Mouse (Mus musculus) thymus, postnatal 4 days (tissue): ENCODE results near the gene Metap1d.

Experiments used
- DNase-seq: peaks from one replicate; pipeline ENCODE4 v3.0.0; 2021

Gene Metap1d

GRCm38 (mm10) chr2:71475760-71476159 is 22.7 kb downstream of the Metap1d start:
- no peak for DNase-seq

DNA sequence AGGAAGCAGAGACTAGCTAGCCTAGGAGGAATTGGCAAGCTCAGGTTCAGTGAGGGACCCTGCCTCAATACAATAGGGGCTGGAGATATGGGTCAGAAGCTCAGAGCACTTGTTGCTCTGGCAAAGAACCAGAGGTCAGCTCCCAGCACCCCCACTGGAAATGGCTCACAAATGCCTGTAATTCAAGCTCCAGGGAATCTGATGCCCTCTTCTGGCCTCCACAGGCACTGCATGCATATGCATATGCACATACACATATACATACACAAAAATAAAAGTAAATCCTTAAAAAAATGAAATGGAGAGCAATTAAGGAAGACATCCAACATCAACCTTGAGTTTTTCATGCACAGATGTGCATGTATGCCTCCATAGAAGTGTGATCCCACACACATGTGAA is 24.7 kb downstream of the Metap1d start:
- DNase-seq, result peak; percentile 21

- no peak for DNase-seq
These were observed 26.8 kb downstream of the Metap1d start for GRCm38 (mm10) chr2:71479917-71480316.

- DNase-seq, result no peak
These were observed 28.7 kb downstream of the Metap1d start for GRCm38 (mm10) chr2:71481825-71482224.

GRCm38 (mm10) chr2:71483046-71483716 is 30.1 kb downstream of the Metap1d start:
- DNase-seq, result no peak

DNA sequence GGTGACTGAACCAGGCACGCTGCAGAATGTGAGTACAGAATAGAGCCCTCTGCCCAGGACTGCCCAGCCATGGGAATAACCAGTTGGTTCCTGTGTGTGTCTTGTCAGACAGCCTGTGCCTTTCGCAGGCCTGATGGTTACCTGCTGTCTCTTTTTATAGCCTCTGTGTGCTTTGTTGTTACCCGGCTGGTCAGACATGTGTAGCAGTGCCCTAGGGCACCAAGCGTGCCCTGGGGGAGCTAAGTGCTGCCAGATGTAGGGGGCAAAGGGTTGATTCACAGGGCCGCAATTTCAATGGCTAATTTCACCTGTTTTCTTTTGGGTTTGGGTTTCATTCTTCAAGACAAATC is 30.6 kb downstream of the Metap1d start:
- no peak for DNase-seq

DNA sequence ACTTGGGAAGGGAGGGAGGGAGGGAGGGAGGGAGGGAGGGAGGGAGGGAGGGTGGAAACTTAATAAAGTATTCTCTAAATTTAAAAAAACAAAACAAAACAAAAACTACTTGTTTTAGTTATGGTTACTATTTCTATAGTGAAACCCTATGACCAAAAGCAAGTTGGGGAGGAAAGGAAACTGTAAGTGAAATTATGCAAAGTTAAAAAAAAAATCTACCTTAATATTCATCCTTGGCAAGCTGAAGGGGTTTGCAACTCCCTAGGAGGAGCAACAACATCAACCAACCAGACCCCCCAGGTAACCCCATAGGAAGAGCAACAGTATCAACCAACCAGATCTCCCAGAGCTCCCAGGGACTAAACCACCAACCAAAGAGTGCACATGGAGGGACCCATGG is 38.2 kb downstream of the Metap1d start:
- DNase-seq, result no peak

DNA sequence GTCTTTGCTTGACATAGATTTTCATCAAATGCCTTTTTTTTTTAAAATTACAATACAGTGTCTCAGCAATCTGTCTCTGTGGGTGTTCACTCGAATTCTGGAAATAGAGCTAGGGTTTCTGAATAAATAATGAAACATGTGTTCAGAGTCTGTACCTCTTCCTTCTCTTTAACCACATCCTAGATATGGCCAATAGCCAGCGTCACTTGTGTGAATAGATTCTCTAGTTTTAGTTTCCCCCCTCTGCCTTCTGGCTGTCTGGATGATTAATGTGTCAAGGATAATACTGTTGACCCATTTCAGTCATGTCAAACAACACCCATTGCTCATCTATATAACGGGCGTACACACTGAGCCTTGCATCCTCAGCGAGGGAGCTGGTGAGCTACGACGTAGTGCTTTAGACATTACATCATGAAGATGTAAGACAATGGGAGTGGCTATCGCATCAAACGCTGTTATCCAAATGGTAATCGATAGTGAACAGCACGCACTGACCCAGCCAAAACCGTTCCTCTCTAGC is 40.1 kb downstream of the Metap1d start:
- DNase-seq, result no peak

- DNase-seq, result no peak
These were observed 41.4 kb downstream of the Metap1d start for GRCm38 (mm10) chr2:71494503-71494902.

DNA sequence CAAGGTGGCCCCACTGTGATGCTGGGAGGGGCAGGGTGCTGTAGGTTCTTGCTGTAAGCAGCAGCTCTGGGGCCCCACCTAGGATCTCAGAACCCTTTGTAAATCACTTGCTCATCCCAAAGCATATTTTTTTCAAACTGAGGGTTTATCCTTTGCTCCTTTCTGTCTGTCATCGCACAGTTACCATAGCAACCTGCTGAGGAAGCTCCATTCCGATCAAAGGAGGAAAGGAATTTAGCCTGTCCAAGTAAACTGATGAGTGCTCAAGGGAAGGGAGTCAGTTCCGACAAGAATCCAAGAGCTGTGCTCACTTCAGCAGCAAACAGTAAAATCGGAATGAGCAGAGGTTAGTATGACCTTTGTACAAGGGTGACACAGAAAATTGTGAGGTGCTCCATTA is 41.9 kb downstream of the Metap1d start:
- DNase-seq, result no peak

DNA sequence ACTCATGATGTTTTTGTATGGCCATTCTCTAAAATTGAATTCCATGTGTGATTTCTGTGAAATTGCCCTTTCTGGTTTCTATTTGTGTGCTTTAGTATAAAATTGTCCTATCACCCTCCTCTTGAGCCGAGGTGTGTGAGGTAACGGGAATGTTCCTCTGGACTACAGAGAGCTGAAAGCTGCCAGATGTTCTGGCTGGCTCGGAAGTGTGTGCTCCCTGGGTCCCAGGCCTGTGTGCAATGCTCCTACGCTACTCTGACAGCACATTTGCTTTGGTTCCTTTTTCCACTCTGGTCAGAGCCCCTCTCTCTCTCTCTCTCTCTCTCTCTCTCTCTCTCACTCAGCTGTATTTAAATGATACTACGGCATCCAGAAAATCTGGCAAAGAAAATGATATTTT is 44.1 kb downstream of the Metap1d start:
- DNase-seq, result no peak

DNA sequence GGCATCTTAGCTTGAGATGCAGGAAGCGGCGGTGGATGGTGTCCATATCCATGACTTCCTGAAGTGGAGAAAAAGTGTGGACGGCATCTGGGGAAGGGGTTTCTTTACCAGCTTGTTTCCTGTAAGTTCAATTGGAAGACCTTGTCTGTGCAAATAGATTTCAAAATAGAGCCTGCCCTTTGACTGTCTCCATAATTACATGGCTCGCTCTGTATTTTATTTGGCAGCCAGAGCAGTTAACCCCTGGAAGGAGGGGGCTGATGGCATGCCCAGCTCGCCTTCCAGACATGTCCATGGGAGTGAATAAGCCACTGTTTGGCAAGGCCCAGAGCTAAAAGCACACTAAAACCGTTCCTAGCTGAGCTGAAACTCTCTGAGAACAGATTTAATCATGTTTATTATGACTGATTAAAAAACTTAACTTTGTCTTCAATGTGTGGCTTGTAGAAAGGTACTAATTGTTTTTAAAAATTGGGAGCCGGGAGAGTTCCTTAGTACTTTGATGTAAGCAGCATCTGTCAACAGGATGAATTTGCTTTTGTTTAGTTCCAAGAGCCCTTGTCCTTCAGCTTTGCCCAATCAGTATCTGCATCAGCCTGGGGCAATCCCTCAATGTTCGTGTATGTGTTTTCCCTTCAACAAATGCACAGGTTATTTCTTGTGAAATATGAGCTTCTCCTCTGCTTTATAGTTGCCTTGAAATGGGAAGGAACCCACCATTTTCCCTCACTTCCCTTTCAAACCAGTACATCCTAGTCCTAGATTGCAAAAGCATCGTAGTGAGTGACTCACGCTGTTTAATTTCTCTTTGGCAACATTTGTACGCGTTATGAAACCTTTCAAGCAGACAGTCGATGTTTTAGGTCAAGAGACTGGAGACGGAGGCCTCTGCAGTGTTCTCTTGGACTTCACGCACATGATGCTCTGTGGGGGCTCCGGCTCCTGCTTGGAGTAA is 46.5 kb downstream of the Metap1d start:
- no peak for DNase-seq

- no peak for DNase-seq
These were observed 51.8 kb downstream of the Metap1d start for GRCm38 (mm10) chr2:71504852-71505251.

- no peak for DNase-seq
These were observed 58.1 kb downstream of the Metap1d start for GRCm38 (mm10) chr2:71511209-71511608.

DNA sequence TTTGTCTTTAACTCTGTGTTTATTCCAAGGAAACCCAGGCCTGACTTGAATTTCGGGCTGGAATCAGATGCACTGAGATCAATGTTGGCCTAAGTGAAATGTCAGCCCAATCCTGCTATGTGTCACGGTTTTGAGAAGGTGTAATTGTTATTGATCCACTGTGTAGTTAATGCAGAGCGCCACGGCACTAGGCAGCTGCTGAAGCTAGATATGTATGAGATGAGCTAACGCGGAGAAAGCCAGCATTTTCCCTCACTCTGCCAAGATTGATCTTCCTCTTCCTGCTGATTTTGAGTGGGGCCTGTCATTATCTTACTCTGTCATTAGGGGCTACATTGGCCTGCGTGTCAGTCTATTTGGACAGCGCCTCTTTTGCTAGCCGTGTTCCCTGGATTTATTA is 59.2 kb downstream of the Metap1d start:
- no peak for DNase-seq

GRCm38 (mm10) chr2:71516995-71517394 is 63.9 kb downstream of the Metap1d start:
- no peak for DNase-seq

DNA sequence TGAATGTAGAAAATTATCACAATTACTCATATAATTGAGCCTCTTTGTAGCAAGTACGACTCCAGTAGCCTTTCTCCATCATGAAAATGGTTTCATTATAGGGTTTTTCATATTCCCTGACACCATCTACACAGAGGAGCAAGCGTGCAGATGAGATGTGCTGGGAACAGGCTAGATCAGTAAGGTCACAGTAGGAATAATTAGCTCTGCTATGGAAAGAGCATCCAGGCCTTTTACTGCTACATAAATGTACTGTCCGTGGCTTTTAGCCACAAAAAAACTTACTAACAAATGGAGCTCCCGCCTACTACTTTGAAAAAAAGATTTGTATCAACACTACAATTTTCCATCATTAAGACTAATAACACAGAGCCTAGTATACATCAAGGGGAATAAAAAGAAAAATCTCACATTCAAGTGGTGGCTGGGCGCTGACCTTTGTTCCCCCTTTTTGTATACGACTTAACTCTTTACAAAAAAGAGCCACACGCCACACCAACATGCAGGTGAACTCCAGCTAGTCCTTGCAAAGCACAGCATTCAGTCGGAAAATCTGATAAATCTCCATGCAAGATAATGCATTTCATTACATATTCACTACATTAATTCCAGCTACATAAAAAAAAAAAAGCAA is 64.5 kb downstream of the Metap1d start:
- DNase-seq, result no peak

DNA sequence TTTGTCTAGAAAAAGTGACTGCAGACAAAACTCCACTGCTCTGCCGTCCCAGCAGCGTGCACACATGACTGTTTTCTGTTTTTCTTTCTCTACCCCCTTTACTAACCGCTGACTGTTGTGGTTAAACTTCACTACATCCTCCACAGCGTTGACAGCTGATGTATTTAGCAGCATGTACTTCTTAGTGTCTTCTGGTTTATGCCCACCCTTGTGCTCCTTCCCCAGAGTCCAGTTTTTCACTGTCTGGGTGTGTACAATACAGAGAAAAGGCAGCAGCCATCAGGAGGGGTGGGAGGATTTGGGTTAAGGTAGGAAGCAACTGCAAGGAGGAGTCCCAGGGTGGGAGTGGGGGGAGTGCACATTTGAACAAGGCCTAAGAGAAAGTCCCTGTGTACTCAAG is 69.8 kb downstream of the Metap1d start:
- peak; percentile 57 for DNase-seq

GRCm38 (mm10) chr2:71523431-71523830 is 70.4 kb downstream of the Metap1d start:
- DNase-seq, result peak; percentile 48

GRCm38 (mm10) chr2:71524763-71525162 is 71.7 kb downstream of the Metap1d start:
- peak; percentile 31 for DNase-seq

- no peak for DNase-seq
These were observed 73.7 kb downstream of the Metap1d start for GRCm38 (mm10) chr2:71526595-71527322.

DNA sequence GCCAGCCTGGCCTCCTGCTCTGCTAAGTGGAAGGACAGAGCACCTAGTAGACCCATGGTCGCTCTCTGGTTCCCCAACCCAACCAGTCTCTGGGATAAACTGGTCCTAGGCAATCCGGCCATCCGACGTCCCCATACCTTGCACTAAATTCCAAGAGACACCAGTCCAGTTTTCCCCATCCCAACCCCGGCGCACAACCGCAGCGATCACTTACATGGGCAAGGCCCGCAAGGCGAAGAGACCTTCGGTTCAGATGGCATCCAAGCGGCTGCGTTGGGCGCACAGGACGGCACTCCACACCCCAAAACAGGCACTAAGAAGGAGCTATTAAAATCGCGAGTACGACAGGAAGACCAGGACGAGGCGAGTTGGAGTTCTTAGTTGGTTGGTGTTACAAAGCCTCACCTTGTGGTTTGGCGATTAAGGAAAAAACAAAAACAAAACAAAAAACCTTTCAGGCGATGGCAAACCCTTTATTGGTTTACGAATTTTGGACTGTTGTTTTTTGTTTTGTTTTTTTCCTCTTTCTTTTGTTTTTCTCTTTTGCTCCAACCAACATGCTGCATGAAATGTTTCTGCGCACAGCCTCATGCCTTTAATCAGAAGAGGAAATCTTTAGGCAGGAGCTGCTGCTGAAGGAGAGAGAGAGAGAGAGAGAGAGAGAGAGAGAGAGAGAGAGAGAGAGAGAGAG is 74.4 kb downstream of the Metap1d start:
- peak; percentile 50 for DNase-seq
